Mouse (Mus musculus): ENCODE data around the gene Tnp1.

Gene Tnp1

GRCm38 (mm10) chr1:73015731-73016130 lies at the start of gene Tnp1:
Gene Tnp1 (minus strand): TSS chr1:73015909.
- no peak for DNase-seq (ENCODE audit: low spot score)

GRCm38 (mm10) chr1:73064336-73064735 lies 48.6 kb upstream of the Tnp1 start:
- DNase-seq (ENCODE audit: low spot score), result no peak

- DNase-seq (ENCODE audit: low spot score), result no peak
Measured at GRCm38 (mm10) chr1:73061491-73062233, 46.0 kb upstream of the Tnp1 start.

GRCm38 (mm10) chr1:73060271-73060670 lies 44.6 kb upstream of the Tnp1 start:
- DNase-seq (ENCODE audit: low spot score), result no peak

- DNase-seq (ENCODE audit: low spot score), result no peak
Measured at GRCm38 (mm10) chr1:73056266-73057001, 40.7 kb upstream of the Tnp1 start.

- no peak for DNase-seq (ENCODE audit: low spot score)
Measured at GRCm38 (mm10) chr1:73055820-73056219, 40.1 kb upstream of the Tnp1 start.

- no peak for DNase-seq (ENCODE audit: low spot score)
Measured at GRCm38 (mm10) chr1:73055206-73055605, 39.5 kb upstream of the Tnp1 start.

GRCm38 (mm10) chr1:73053545-73054326 lies 38.0 kb upstream of the Tnp1 start:
- no peak for DNase-seq (ENCODE audit: low spot score)

- no peak for DNase-seq (ENCODE audit: low spot score)
Measured at GRCm38 (mm10) chr1:73046896-73047672, 31.4 kb upstream of the Tnp1 start.

GRCm38 (mm10) chr1:73045948-73046685 lies 30.4 kb upstream of the Tnp1 start:
- DNase-seq (ENCODE audit: low spot score), result no peak

GRCm38 (mm10) chr1:73043671-73044070 lies 28.0 kb upstream of the Tnp1 start:
- no peak for DNase-seq (ENCODE audit: low spot score)

GRCm38 (mm10) chr1:73040691-73041425 lies 25.1 kb upstream of the Tnp1 start:
- no peak for DNase-seq (ENCODE audit: low spot score)

GRCm38 (mm10) chr1:73038532-73038931 lies 22.8 kb upstream of the Tnp1 start:
- no peak for DNase-seq (ENCODE audit: low spot score)

- no peak for DNase-seq (ENCODE audit: low spot score)
Measured at GRCm38 (mm10) chr1:73036536-73036935, 20.8 kb upstream of the Tnp1 start.

- DNase-seq (ENCODE audit: low spot score), result no peak
Measured at GRCm38 (mm10) chr1:73035726-73036125, 20.0 kb upstream of the Tnp1 start.

GRCm38 (mm10) chr1:73032491-73032890 lies 16.8 kb upstream of the Tnp1 start:
- DNase-seq (ENCODE audit: low spot score), result no peak

- DNase-seq (ENCODE audit: low spot score), result no peak
Measured at GRCm38 (mm10) chr1:73028741-73029140, 13.0 kb upstream of the Tnp1 start.

- no peak for DNase-seq (ENCODE audit: low spot score)
Measured at GRCm38 (mm10) chr1:73027381-73027780, 11.7 kb upstream of the Tnp1 start.

GRCm38 (mm10) chr1:73026786-73027299 lies 11.1 kb upstream of the Tnp1 start:
- no peak for DNase-seq (ENCODE audit: low spot score)

- DNase-seq (ENCODE audit: low spot score), result no peak
Measured at GRCm38 (mm10) chr1:73026157-73026556, 10.4 kb upstream of the Tnp1 start.
